Mouse (Mus musculus): ENCODE results near the gene Serpina3a. TPM values are rescaled to one million over a fixed set of nuclear protein-coding genes. Genes with fewer than 3 reads are reported as not detected.

The Serpina3a gene
- not detected in 2 replicates for polyA plus RNA-seq (2021; fragmentation: Nextera tagmentation)
- long read RNA-seq, experiment 1 = 0 reads
- long read RNA-seq, experiment 2 = 0 reads

GRCm38 (mm10) chr12:104112333-104112732 is at the start of gene Serpina3a:
Gene Serpina3a (plus strand): TSS chr12:104112724.

GRCm38 (mm10) chr12:104100768-104101167 is 11.8 kb upstream of the Serpina3a start, which contains the start of gene Serpina5:
Gene Serpina5 (plus strand): TSS chr12:104101113.

GRCm38 (mm10) chr12:104127696-104128095 is 15.2 kb downstream of the Serpina3a start, which contains the start of gene Serpina3b:
Gene Serpina3b (plus strand): TSS chr12:104127996.

DNA sequence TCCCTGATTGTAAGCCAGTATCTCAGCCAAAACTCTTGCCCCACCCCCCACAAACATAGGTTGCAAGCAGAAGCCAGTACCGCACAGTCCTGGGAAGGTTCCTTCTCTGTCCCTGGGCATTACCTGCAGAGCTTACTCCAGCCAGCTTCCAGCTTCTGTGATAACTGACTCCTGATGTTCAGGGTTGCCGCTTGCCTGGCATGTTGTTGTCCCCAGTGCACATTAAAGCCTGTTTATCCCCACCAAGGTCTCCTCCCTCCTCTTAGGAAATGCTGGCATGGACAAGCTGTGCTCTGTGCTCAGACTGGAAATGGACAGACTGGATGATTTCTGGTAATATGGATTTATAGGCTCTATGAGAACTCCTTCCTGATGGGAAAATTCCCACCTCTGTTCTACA is 41.1 kb downstream of the Serpina3a start, which contains the start of gene Serpina3c:
TSS of gene Serpina3c (minus strand) at position 215 of the 400 bp plus-strand sequence.

Other genes starting within 250 kb of the Serpina3a start
- not detected in 2 replicates for gene Serpina1a, start 249.2 kb upstream of the Serpina3a start, polyA plus RNA-seq (2021; fragmentation: Nextera tagmentation)
- not detected in 2 replicates for gene Serpina1c, start 207.8 kb upstream of the Serpina3a start, polyA plus RNA-seq (2021; fragmentation: Nextera tagmentation)
- gene Serpina1e, start 153.7 kb upstream of the Serpina3a start, polyA plus RNA-seq (2021; fragmentation: Nextera tagmentation) = not detected in 2 replicates
- not detected in 2 replicates for gene Serpina11, start 122.8 kb upstream of the Serpina3a start, polyA plus RNA-seq (2021; fragmentation: Nextera tagmentation)
- gene Serpina9, start 99.0 kb upstream of the Serpina3a start, polyA plus RNA-seq (2021; fragmentation: Nextera tagmentation) = 0.04 and 0.73 TPM in 2 replicates
- gene Serpina12, start 68.3 kb upstream of the Serpina3a start, polyA plus RNA-seq (2021; fragmentation: Nextera tagmentation) = 0.05 and 0.06 TPM in 2 replicates
- not detected in 2 replicates for gene Serpina5, start 11.6 kb upstream of the Serpina3a start, polyA plus RNA-seq (2021; fragmentation: Nextera tagmentation)
- not detected in 2 replicates for gene Serpina3b, start 15.3 kb downstream of the Serpina3a start, polyA plus RNA-seq (2021; fragmentation: Nextera tagmentation)
- gene Serpina3c, start 41.1 kb downstream of the Serpina3a start, polyA plus RNA-seq (2021; fragmentation: Nextera tagmentation) = 0.16 and 0.20 TPM in 2 replicates
- not detected in 2 replicates for gene Serpina3f, start 101.8 kb downstream of the Serpina3a start, polyA plus RNA-seq (2021; fragmentation: Nextera tagmentation)
- 1.2 and 1.6 TPM in 2 replicates for gene Serpina3g, start 123.5 kb downstream of the Serpina3a start, polyA plus RNA-seq (2021; fragmentation: Nextera tagmentation)
- 0.06 TPM in 1 of 2 replicates, not detected in the other for gene Serpina3i, start 150.4 kb downstream of the Serpina3a start, polyA plus RNA-seq (2021; fragmentation: Nextera tagmentation)
- gene Serpina3j, start 201.8 kb downstream of the Serpina3a start, polyA plus RNA-seq (2021; fragmentation: Nextera tagmentation) = not detected in 2 replicates
- gene Serpina3k, start 225.8 kb downstream of the Serpina3a start, polyA plus RNA-seq (2021; fragmentation: Nextera tagmentation) = not detected in 2 replicates
- gene Serpina3m, start 225.8 kb downstream of the Serpina3a start, polyA plus RNA-seq (2021; fragmentation: Nextera tagmentation) = 0.14 TPM in 1 of 2 replicates, not detected in the other